ENCODE assay signal across 11 mouse cellular contexts in genomic region chr11:106785043-106785442, GRCm38 (mm10). TPM values are rescaled to one million over a fixed set of nuclear protein-coding genes. Genes with fewer than 3 reads are reported as not detected.
DNase-seq lines count a peak whose midpoint lies in the region; ATAC-seq and TF ChIP-seq lines count a peak whose summit lies in the region.
"Had no signal": no experiment of that assay in that cellular context is flagged by ENCODE, and none has a peak within 500 bp of the region (broad histone marks: within the 10 kb centered on the region; RNA-seq: fewer than 3 reads in every experiment).

No protein-coding gene starts in this region.

- H3K9me3 ChIP-seq in intestine, embryonic 15.5 days, result no peaks in the 10 kb centered on the region
- no peaks in the 10 kb centered on the region for H3K9me3 ChIP-seq in intestine, embryonic 16.5 days (ENCODE audit: control insufficient read depth, low read length)
- no peaks in the 10 kb centered on the region for H3K9me3 ChIP-seq in midbrain, embryonic 12.5 days
- H3K9me3 ChIP-seq in midbrain, embryonic 11.5 days (ENCODE audit: control insufficient read depth, low read length), result no peaks in the 10 kb centered on the region
- no peaks in the 10 kb centered on the region for H3K9me3 ChIP-seq in hindbrain, postnatal 0 days (ENCODE audit: low read length)
- H3K9me3 ChIP-seq: megakaryocyte, embryonic 14.5 days had no signal

- H3K27me3 ChIP-seq in intestine, embryonic 15.5 days (replicated peaks), result no peaks in the 10 kb centered on the region
- no peaks in the 10 kb centered on the region for H3K27me3 ChIP-seq in intestine, embryonic 16.5 days (replicated peaks; ENCODE audit: control insufficient read depth, insufficient read depth, low read length)
- H3K27me3 ChIP-seq in midbrain, embryonic 12.5 days, result no peaks in the 10 kb centered on the region
- no peaks in the 10 kb centered on the region for H3K27me3 ChIP-seq in midbrain, embryonic 11.5 days (ENCODE audit: control insufficient read depth, insufficient read depth, low read length)
- H3K27me3 ChIP-seq in hindbrain, postnatal 0 days (ENCODE audit: insufficient read depth, low read length), result no peaks in the 10 kb centered on the region
- H3K27me3 ChIP-seq: megakaryocyte, embryonic 14.5 days had no signal

- no peak overlapping the region for H3K27ac ChIP-seq in intestine, embryonic 15.5 days
- H3K27ac ChIP-seq in intestine, embryonic 16.5 days (ENCODE audit: low read length), result no peak overlapping the region
- H3K27ac ChIP-seq in midbrain, embryonic 12.5 days (replicated peaks), result no peak overlapping the region
- no peak overlapping the region for H3K27ac ChIP-seq in midbrain, embryonic 11.5 days (ENCODE audit: low read depth, low read length)
- H3K27ac ChIP-seq in hindbrain, postnatal 0 days, result no peak overlapping the region

- 63% methylated on average over 1 of the region's 1 CpGs for WGBS in intestine, embryonic 15.5 days
- 71% methylated on average over 1 of the region's 1 CpGs for WGBS in intestine, embryonic 16.5 days
- 90% methylated on average over 1 of the region's 1 CpGs for WGBS in midbrain, embryonic 12.5 days
- WGBS in midbrain, embryonic 11.5 days, result 95% methylated on average over 1 of the region's 1 CpGs
- WGBS in hindbrain, postnatal 0 days, result 60% methylated on average over 1 of the region's 1 CpGs

- peaks cover 19% of the 10 kb centered on the region for H3K36me3 ChIP-seq in intestine, embryonic 15.5 days
- peaks cover 10% of the 10 kb centered on the region for H3K36me3 ChIP-seq in intestine, embryonic 16.5 days (ENCODE audit: control insufficient read depth, insufficient read depth, low read length)
- H3K36me3 ChIP-seq in midbrain, embryonic 12.5 days, result peaks cover 64% of the 10 kb centered on the region
- H3K36me3 ChIP-seq in midbrain, embryonic 11.5 days (ENCODE audit: control insufficient read depth, insufficient read depth, low read length), result peaks cover 26% of the 10 kb centered on the region
- H3K36me3 ChIP-seq in hindbrain, postnatal 0 days (ENCODE audit: insufficient read depth, low read length), result peaks cover 34% of the 10 kb centered on the region

- H3K9ac ChIP-seq in intestine, embryonic 15.5 days, result no peak overlapping the region
- H3K9ac ChIP-seq in intestine, embryonic 16.5 days (ENCODE audit: low read depth, low read length), result no peak overlapping the region
- no peak overlapping the region for H3K9ac ChIP-seq in midbrain, embryonic 12.5 days (replicated peaks)
- H3K9ac ChIP-seq in midbrain, embryonic 11.5 days (ENCODE audit: low read length), result no peak overlapping the region
- no peak overlapping the region for H3K9ac ChIP-seq in hindbrain, postnatal 0 days (replicated peaks; ENCODE audit: low read length)

- no peak overlapping the region for H3K4me3 ChIP-seq in intestine, embryonic 15.5 days (replicated peaks)
- H3K4me3 ChIP-seq in intestine, embryonic 16.5 days (ENCODE audit: low read length), result no peak overlapping the region
- 0 out of 2 replicates have a peak overlapping the region, but pooled peaks have one; percentile 8 for H3K4me3 ChIP-seq in midbrain, embryonic 12.5 days
- no peak overlapping the region for H3K4me3 ChIP-seq in midbrain, embryonic 11.5 days (ENCODE audit: low read depth, low read length)
- no peak overlapping the region for H3K4me3 ChIP-seq in hindbrain, postnatal 0 days (ENCODE audit: low read length)
- H3K4me3 ChIP-seq: megakaryocyte, embryonic 14.5 days had no signal

- DNase-seq in midbrain, embryonic 11.5 days (ENCODE audit: low spot score, missing footprints), result no peak
- DNase-seq in hindbrain, postnatal 0 days (ENCODE audit: low spot score), result no peak
- peak; percentile 55 for DNase-seq in naive thymus-derived CD4-positive, alpha-beta T cell, adult 2 months (ENCODE audit: low read depth)
- no peak for DNase-seq in frontal cortex, postnatal 36 days (ENCODE audit: low spot score in 2 of 2)
- no peak for DNase-seq in right cerebral cortex, postnatal 36 days (ENCODE audit: low spot score in 2 of 2)
- DNase-seq: cerebellum, postnatal 36 days; heart, adult 18-20 months had no signal

- TF ChIP-seq CTCF in hindbrain, postnatal 0 days (IDR thresholded peaks at IDR 0.05; ENCODE audit: low read depth), result no peak

- peaks cover 6% of the 10 kb centered on the region; the same call in 1 of the 2 replicates for H3K4me1 ChIP-seq in intestine, embryonic 15.5 days (replicated peaks)
- peaks cover 10% of the 10 kb centered on the region for H3K4me1 ChIP-seq in intestine, embryonic 16.5 days (ENCODE audit: control insufficient read depth, insufficient read depth, low read length)
- H3K4me1 ChIP-seq in midbrain, embryonic 12.5 days, result peaks cover 20% of the 10 kb centered on the region
- peaks cover 12% of the 10 kb centered on the region for H3K4me1 ChIP-seq in midbrain, embryonic 11.5 days (ENCODE audit: control insufficient read depth, insufficient read depth, low read length)
- 0 out of 2 replicates have a peak, but pooled peaks cover 8% of the 10 kb centered on the region for H3K4me1 ChIP-seq in hindbrain, postnatal 0 days (ENCODE audit: insufficient read depth, low read length)

- ATAC-seq in intestine, embryonic 15.5 days, result no peak
- no peak for ATAC-seq in intestine, embryonic 16.5 days
- ATAC-seq in midbrain, embryonic 12.5 days (ENCODE audit: low FRiP score, low read depth), result no peak
- no peak for ATAC-seq in midbrain, embryonic 11.5 days (ENCODE audit: low FRiP score)
- ATAC-seq in hindbrain, postnatal 0 days, result no peak

- H3K4me2 ChIP-seq in intestine, embryonic 15.5 days (replicated peaks), result 0 out of 2 replicates have a peak overlapping the region, but pooled peaks have one; percentile 67
- H3K4me2 ChIP-seq in intestine, embryonic 16.5 days (ENCODE audit: low read depth, low read length), result no peak overlapping the region
- H3K4me2 ChIP-seq in midbrain, embryonic 12.5 days (replicated peaks), result no peak overlapping the region
- H3K4me2 ChIP-seq in midbrain, embryonic 11.5 days, result no peak overlapping the region
- peak overlapping the region; percentile 71; the same call in 1 of the 2 replicates for H3K4me2 ChIP-seq in hindbrain, postnatal 0 days (ENCODE audit: low read depth, low read length)

RNA-seq across cellular contexts. Expression of gene Ddx5, which starts 3.9 kb away (rescaled TPM):
- 257 and 283 TPM in 2 replicates for polyA plus RNA-seq in intestine, embryonic 15.5 days (2015; fragmentation: Nextera tagmentation; extraction: Ambion mirVana)
- polyA plus RNA-seq in intestine, embryonic 16.5 days (2015; fragmentation: Nextera tagmentation; extraction: Ambion mirVana), result 227 and 230 TPM in 2 replicates
- 486 TPM in 2 replicates for polyA plus RNA-seq in midbrain, embryonic 12.5 days (2016; fragmentation: Nextera tagmentation; extraction: Ambion mirVana)
- 515 and 561 TPM in 2 replicates for polyA plus RNA-seq in midbrain, embryonic 11.5 days (2014; fragmentation: Nextera tagmentation; extraction: Ambion mirVana)
- 288 and 416 TPM in 2 replicates for total RNA-seq in hindbrain, postnatal 0 days (2014; rRNA removed)
- polyA plus RNA-seq in hindbrain, postnatal 0 days (2015; fragmentation: Nextera tagmentation; extraction: Ambion mirVana), result 272 and 274 TPM in 2 replicates

RNA-seq across cellular contexts. Expression of gene Cep95, which starts 4.0 kb away (rescaled TPM):
- polyA plus RNA-seq in intestine, embryonic 15.5 days (2015; fragmentation: Nextera tagmentation; extraction: Ambion mirVana), result 14.6 and 16.3 TPM in 2 replicates
- 15.4 and 16.3 TPM in 2 replicates for polyA plus RNA-seq in intestine, embryonic 16.5 days (2015; fragmentation: Nextera tagmentation; extraction: Ambion mirVana)
- 22.8 and 25.6 TPM in 2 replicates for polyA plus RNA-seq in midbrain, embryonic 12.5 days (2016; fragmentation: Nextera tagmentation; extraction: Ambion mirVana)
- polyA plus RNA-seq in midbrain, embryonic 11.5 days (2014; fragmentation: Nextera tagmentation; extraction: Ambion mirVana), result 22.1 and 23.1 TPM in 2 replicates
- total RNA-seq in hindbrain, postnatal 0 days (2014; rRNA removed), result 2.6 and 9.0 TPM in 2 replicates
- 7.2 and 8.7 TPM in 2 replicates for polyA plus RNA-seq in hindbrain, postnatal 0 days (2015; fragmentation: Nextera tagmentation; extraction: Ambion mirVana)

RNA-seq across cellular contexts. Expression of gene Polg2, which starts 5.7 kb away (rescaled TPM):
- polyA plus RNA-seq in intestine, embryonic 15.5 days (2015; fragmentation: Nextera tagmentation; extraction: Ambion mirVana), result 11.7 and 11.9 TPM in 2 replicates
- 12.6 and 13.7 TPM in 2 replicates for polyA plus RNA-seq in intestine, embryonic 16.5 days (2015; fragmentation: Nextera tagmentation; extraction: Ambion mirVana)
- polyA plus RNA-seq in midbrain, embryonic 12.5 days (2016; fragmentation: Nextera tagmentation; extraction: Ambion mirVana), result 10.4 and 11.3 TPM in 2 replicates
- 9.7 and 11.2 TPM in 2 replicates for polyA plus RNA-seq in midbrain, embryonic 11.5 days (2014; fragmentation: Nextera tagmentation; extraction: Ambion mirVana)
- total RNA-seq in hindbrain, postnatal 0 days (2014; rRNA removed), result 8.3 and 12.9 TPM in 2 replicates
- polyA plus RNA-seq in hindbrain, postnatal 0 days (2015; fragmentation: Nextera tagmentation; extraction: Ambion mirVana), result 9.5 and 11.4 TPM in 2 replicates

RNA-seq across cellular contexts. Expression of gene Milr1, which starts 34.0 kb away (rescaled TPM):
- polyA plus RNA-seq in intestine, embryonic 15.5 days (2015; fragmentation: Nextera tagmentation; extraction: Ambion mirVana), result 2.0 TPM in 2 replicates
- polyA plus RNA-seq in intestine, embryonic 16.5 days (2015; fragmentation: Nextera tagmentation; extraction: Ambion mirVana), result 1.6 and 1.7 TPM in 2 replicates
- polyA plus RNA-seq in midbrain, embryonic 12.5 days (2016; fragmentation: Nextera tagmentation; extraction: Ambion mirVana), result 0.72 and 1.7 TPM in 2 replicates
- polyA plus RNA-seq in midbrain, embryonic 11.5 days (2014; fragmentation: Nextera tagmentation; extraction: Ambion mirVana), result 0.68 and 1.0 TPM in 2 replicates
- total RNA-seq in hindbrain, postnatal 0 days (2014; rRNA removed), result 0.40 TPM in 1 of 2 replicates, not detected in the other
- 0.56 and 0.72 TPM in 2 replicates for polyA plus RNA-seq in hindbrain, postnatal 0 days (2015; fragmentation: Nextera tagmentation; extraction: Ambion mirVana)

RNA-seq across cellular contexts. Expression of gene Pecam1, which starts 34.6 kb away (rescaled TPM):
- polyA plus RNA-seq in intestine, embryonic 15.5 days (2015; fragmentation: Nextera tagmentation; extraction: Ambion mirVana), result 46.5 and 49.3 TPM in 2 replicates
- 48.2 and 48.6 TPM in 2 replicates for polyA plus RNA-seq in intestine, embryonic 16.5 days (2015; fragmentation: Nextera tagmentation; extraction: Ambion mirVana)
- polyA plus RNA-seq in midbrain, embryonic 12.5 days (2016; fragmentation: Nextera tagmentation; extraction: Ambion mirVana), result 15.9 and 19.4 TPM in 2 replicates
- polyA plus RNA-seq in midbrain, embryonic 11.5 days (2014; fragmentation: Nextera tagmentation; extraction: Ambion mirVana), result 19.8 and 21.5 TPM in 2 replicates
- total RNA-seq in hindbrain, postnatal 0 days (2014; rRNA removed), result 19.2 and 20.1 TPM in 2 replicates
- 10.9 and 11.2 TPM in 2 replicates for polyA plus RNA-seq in hindbrain, postnatal 0 days (2015; fragmentation: Nextera tagmentation; extraction: Ambion mirVana)

Comparison
In these comparisons a context has a peak if more than half of its experiments do, and no peak if none do; other contexts are left out.
1. H3K4me2 ChIP-seq: peak in intestine, embryonic 15.5 days (single experiment) and hindbrain, postnatal 0 days (single experiment); none in intestine, embryonic 16.5 days (single experiment), midbrain, embryonic 12.5 days (single experiment) and midbrain, embryonic 11.5 days (single experiment).